Mouse (Mus musculus) neural tube, embryonic 13.5 days (tissue): ENCODE measurements at regions not wholly inside any gene's neighbourhood (a gene's known extent, or its start where the extent isn't known, plus 50 kb on each side); places are given as distances from the start of the nearest gene placed in this dataset.

Experiments used
- ATAC-seq: fragments of 200-750 bp; cut with Nextera tagmentation; 2 replicates; pipeline ENCODE4 v1.8.0; 2017; ENCODE audit warnings: low read depth, mild to moderate bottlenecking, moderate TSS enrichment, moderate library complexity
- H3K27ac ChIP-seq: fragments of 300-500 bp; sonication (generic); replicated peaks from 2 replicates; pipeline ENCODE4 v1.5.1; 2015; ENCODE audit warnings: moderate library complexity, mild to moderate bottlenecking, inconsistent platforms
- H3K27me3 ChIP-seq: fragments of 300-500 bp; sonication (generic); 2 replicates; pipeline ENCODE4 v1.6.1; 2015; ENCODE audit warnings: mild to moderate bottlenecking, inconsistent platforms
- H3K36me3 ChIP-seq: fragments of 300-500 bp; sonication (generic); 2 replicates; pipeline ENCODE4 v1.6.1; 2015; ENCODE audit warnings: mild to moderate bottlenecking, inconsistent platforms
- H3K4me1 ChIP-seq: fragments of 300-500 bp; sonication (generic); replicated peaks from 2 replicates; pipeline ENCODE4 v1.6.1; 2015; ENCODE audit warnings: inconsistent platforms
- H3K4me2 ChIP-seq: fragments of 300-500 bp; sonication (generic); 2 replicates; pipeline ENCODE4 v1.6.1; 2015; ENCODE audit warnings: inconsistent platforms, mild to moderate bottlenecking, moderate library complexity
- H3K4me3 ChIP-seq: fragments of 300-500 bp; sonication (generic); 2 replicates; pipeline ENCODE4 v1.5.1; 2015; ENCODE audit warnings: mild to moderate bottlenecking, inconsistent platforms
- H3K9ac ChIP-seq: fragments of 300-500 bp; sonication (generic); 2 replicates; pipeline ENCODE4 v1.6.1; 2015; ENCODE audit warnings: moderate library complexity, mild to moderate bottlenecking, inconsistent platforms
- H3K9me3 ChIP-seq: fragments of 300-500 bp; sonication (generic); 2 replicates; pipeline ENCODE4 v1.6.1; 2016; ENCODE audit warnings: inconsistent platforms
- WGBS: fragments of 180-500 bp; shearing (Covaris S2); methylation state at CpG from one replicate; pipeline ENCODE4 v1.1.7; 2015; 5-methylcytosine and 5-hydroxymethylcytosine counted together

- Histone ChIP-seq H3K4me1 (peaks cover 17% of the 10 kb centered on the region), H3K9ac (no peak overlapping the region), H3K4me2 (no peak overlapping the region), H3K27ac (no peak overlapping the region), H3K4me3 (no peak overlapping the region), H3K9me3 (no peaks in the 10 kb centered on the region), H3K27me3 (no peaks in the 10 kb centered on the region), H3K36me3 (no peaks in the 10 kb centered on the region)
- ATAC-seq = no peak
- 71% methylated on average over 3 of the region's 3 CpGs for WGBS
These were observed 189.6 kb downstream of the Pdcd6ip start for GRCm38 (mm10) chr9:113518482-113518881.

DNA sequence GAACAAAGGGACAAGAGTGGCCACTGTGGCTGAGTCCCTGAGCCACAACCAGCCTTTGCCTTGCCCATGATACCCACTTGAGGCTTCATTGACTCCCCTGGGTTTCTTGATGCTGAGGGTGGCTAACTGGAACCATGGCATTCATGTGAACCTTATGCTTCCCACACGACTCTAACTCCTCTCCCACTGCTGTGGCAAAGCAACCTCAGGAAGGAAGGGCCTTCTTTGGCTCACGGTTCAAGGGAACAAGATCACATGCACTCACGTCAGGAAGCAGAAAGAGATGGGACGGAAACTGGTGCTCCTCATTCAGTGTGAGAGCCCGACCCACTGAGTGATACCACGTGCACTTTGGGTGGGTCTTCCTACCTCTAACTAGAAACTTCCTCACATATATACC, 190.3 kb downstream of the Pdcd6ip start:
- Histone ChIP-seq H3K36me3 (no peaks in the 10 kb centered on the region), H3K27ac (no peak overlapping the region), H3K4me3 (no peak overlapping the region), H3K4me2 (no peak overlapping the region), H3K9ac (no peak overlapping the region), H3K4me1 (peaks cover 17% of the 10 kb centered on the region), H3K27me3 (no peaks in the 10 kb centered on the region), H3K9me3 (no peaks in the 10 kb centered on the region)
- 93% methylated on average over 6 of the region's 6 CpGs for WGBS
- ATAC-seq = no peak

DNA sequence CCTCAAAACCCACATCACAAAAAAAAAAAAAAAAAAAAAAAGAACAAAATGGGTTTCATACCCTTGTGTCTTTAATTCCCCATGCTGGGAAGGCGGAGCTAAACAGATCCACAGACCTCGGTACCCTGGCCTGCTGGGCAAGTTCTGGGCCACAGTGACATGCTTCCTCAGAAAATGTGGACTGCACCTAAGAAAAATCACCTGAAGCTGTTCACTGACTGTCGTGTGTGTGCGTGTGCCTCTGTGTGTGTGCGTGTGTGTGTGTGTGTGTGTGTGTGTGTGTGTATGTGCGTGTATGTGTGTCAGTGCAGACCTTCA, 192.4 kb downstream of the Pdcd6ip start:
- Histone ChIP-seq H3K27me3 (no peaks in the 10 kb centered on the region), H3K36me3 (no peaks in the 10 kb centered on the region), H3K4me2 (no peak overlapping the region), H3K27ac (no peak overlapping the region), H3K4me1 (peaks cover 8% of the 10 kb centered on the region), H3K9ac (no peak overlapping the region), H3K4me3 (no peak overlapping the region), H3K9me3 (no peaks in the 10 kb centered on the region)
- ATAC-seq = no peak
- 85% methylated on average over 6 of the region's 6 CpGs for WGBS

DNA sequence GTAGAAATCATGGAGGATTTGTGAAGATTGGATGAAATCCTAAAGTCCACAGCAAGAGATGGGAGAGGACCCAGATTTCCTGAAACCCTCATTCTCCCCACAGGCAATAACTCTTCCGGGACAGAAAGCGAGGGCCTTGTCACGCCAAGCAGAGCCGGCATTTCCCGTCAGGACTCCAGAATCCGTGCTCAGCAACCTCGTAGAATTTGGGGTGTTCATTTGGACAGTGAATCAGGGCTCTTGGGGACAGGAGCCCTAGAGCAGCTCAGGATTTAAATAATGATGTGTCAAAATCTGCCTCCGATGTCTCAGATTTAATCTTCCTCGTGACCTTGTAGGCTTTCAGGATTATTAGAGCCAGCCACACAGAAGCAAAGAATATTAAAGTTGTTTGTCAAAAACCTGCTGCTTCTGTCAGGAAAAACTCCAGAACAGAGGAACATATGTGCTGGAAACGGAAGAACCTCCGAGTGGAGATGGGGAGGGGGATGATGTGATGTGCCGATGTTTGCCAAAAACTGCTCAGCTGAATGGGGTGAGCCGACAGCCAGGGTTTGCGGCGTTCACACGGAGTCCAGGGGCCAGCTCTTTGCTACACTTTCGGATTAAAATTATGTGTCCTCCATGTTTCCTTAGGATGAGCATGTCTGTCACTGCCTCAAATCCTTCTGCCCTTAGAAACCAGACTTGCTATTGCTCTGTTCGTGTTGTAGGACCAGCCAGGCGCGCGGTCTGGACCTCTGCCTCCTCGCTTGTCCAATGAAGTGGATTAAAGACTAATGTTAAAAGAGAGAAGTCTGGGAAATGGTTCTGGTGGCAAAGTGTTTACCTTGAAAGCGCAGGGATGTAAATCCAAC, 193.0 kb downstream of the Pdcd6ip start:
- Histone ChIP-seq H3K4me1 (peaks cover 7% of the 10 kb centered on the region), H3K9me3 (no peaks in the 10 kb centered on the region), H3K4me2 (no peak overlapping the region), H3K4me3 (no peak overlapping the region), H3K27me3 (no peaks in the 10 kb centered on the region), H3K27ac (no peak overlapping the region), H3K9ac (no peak overlapping the region), H3K36me3 (no peaks in the 10 kb centered on the region)
- 75% methylated on average over 23 of the region's 23 CpGs for WGBS
- ATAC-seq = no peak

- H3K4me2 ChIP-seq = no peak overlapping the region
- no peaks in the 10 kb centered on the region for H3K27me3 ChIP-seq
- no peak overlapping the region for H3K4me3 ChIP-seq
- H3K27ac ChIP-seq = no peak overlapping the region
- ATAC-seq = no peak
- 91% methylated on average over 5 of the region's 5 CpGs for WGBS
- H3K4me1 ChIP-seq = peaks cover 36% of the 10 kb centered on the region
- H3K36me3 ChIP-seq = no peaks in the 10 kb centered on the region
- no peak overlapping the region for H3K9ac ChIP-seq
- H3K9me3 ChIP-seq = no peaks in the 10 kb centered on the region
These were observed 196.8 kb downstream of the Pdcd6ip start for GRCm38 (mm10) chr9:113511302-113511701.

- 64% methylated on average over 7 of the region's 7 CpGs for WGBS
These were observed 198.7 kb downstream of the Pdcd6ip start for GRCm38 (mm10) chr9:113509368-113509767.

DNA sequence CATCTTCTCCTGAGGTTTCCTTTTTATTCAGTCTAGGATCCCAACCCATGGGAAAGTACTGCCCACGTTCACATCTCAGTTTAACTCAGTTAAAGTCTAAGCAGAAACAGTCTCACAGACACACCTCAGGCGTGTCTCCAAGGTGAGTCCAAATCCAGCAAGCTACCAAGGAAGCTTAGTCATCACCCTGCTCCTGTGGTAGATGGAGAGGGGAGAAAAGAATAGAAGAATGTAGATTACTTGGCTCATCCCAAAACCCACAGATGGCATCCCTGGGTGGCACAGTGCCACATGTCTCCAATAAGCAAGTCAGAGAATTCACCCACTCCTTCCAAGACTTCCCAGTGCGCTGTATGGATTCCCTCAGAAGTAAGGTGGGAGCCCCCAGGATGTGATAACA, 199.2 kb downstream of the Pdcd6ip start:
- no peak overlapping the region for H3K9ac ChIP-seq
- H3K9me3 ChIP-seq = no peaks in the 10 kb centered on the region
- no peak overlapping the region for H3K4me3 ChIP-seq
- no peak overlapping the region for H3K4me2 ChIP-seq
- ATAC-seq = no peak
- peaks cover 36% of the 10 kb centered on the region for H3K4me1 ChIP-seq
- H3K36me3 ChIP-seq = no peaks in the 10 kb centered on the region
- 85% methylated on average over 3 of the region's 3 CpGs for WGBS
- H3K27me3 ChIP-seq = no peaks in the 10 kb centered on the region
- H3K27ac ChIP-seq = peak overlapping the region; percentile 69

More at GRCm38 (mm10) chr9:113509368-113509767, 198.7 kb downstream of the Pdcd6ip start:
- Histone ChIP-seq H3K27me3 (no peaks in the 10 kb centered on the region), H3K4me1 (peaks cover 36% of the 10 kb centered on the region), H3K9ac (no peak overlapping the region), H3K4me3 (no peak overlapping the region), H3K36me3 (no peaks in the 10 kb centered on the region), H3K4me2 (no peak overlapping the region), H3K9me3 (no peaks in the 10 kb centered on the region), H3K27ac (peak overlapping the region; percentile 69; the same call in 1 of the 2 replicates)
- ATAC-seq = no peak

DNA sequence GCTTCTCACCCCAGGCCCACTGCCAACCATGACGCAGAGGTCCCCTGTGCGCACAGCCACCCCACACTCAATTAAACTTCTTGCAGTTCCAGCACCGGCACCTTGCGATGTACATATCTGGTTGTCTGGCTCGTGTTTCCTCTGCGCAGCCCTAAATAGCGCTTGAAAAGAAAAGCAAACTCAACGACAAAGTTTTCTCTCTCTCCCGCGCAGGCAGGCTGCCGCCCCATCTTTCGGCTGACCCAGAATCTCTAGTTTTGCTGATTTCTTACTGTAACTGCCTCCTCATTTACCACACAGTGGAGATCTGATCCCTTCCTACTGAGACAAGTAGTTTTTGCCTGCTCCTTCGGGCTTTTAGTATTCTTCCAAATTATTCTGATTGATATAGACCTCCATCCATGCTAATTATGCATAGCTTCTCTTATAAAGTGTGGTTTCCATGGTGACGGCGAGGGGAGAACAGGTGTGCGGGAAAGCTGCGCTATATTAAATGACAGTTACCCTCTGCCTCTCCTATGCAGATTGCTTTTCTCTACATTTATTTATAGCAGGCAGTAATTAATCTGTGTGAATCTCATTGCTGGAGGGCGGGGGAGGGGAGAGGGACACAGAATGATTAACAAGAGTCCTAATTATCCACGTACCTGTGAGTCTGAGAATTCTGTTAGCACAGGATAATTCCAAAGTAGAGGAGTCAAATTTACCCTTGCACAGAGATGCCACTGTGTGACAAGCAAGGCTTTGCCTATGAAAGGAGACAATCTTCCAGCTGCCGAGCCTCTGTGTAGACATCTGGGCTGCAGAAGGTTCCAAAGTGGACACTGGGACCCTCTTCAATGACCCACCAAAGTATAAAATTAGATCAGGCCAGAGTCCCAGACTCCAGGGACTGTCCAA, 200.2 kb downstream of the Pdcd6ip start:
- Histone ChIP-seq H3K36me3 (no peaks in the 10 kb centered on the region), H3K27me3 (no peaks in the 10 kb centered on the region), H3K4me1 (peaks cover 36% of the 10 kb centered on the region), H3K9me3 (no peaks in the 10 kb centered on the region), H3K4me2 (peak overlapping the region; percentile 16; the same call in 1 of the 2 replicates), H3K9ac (0 out of 2 replicates have a peak overlapping the region, but pooled peaks have one; percentile 0), H3K27ac (peak overlapping the region; percentile 69), H3K4me3 (no peak overlapping the region)
- 56% methylated on average over 20 of the region's 20 CpGs for WGBS
- peak; percentile 81 for ATAC-seq

- WGBS = 78% methylated on average over 5 of the region's 5 CpGs
- Histone ChIP-seq H3K4me1 (no peaks in the 10 kb centered on the region), H3K4me3 (no peak overlapping the region), H3K9ac (no peak overlapping the region), H3K27ac (no peak overlapping the region), H3K4me2 (no peak overlapping the region), H3K36me3 (no peaks in the 10 kb centered on the region), H3K27me3 (no peaks in the 10 kb centered on the region), H3K9me3 (no peaks in the 10 kb centered on the region)
- ATAC-seq = no peak
These were observed 208.8 kb downstream of the Pdcd6ip start for GRCm38 (mm10) chr9:113499246-113499645.

GRCm38 (mm10) chr9:113496176-113496732, 211.8 kb downstream of the Pdcd6ip start:
- H3K4me1 ChIP-seq = no peaks in the 10 kb centered on the region
- 51% methylated on average over 7 of the region's 7 CpGs for WGBS
- H3K9ac ChIP-seq = no peak overlapping the region
- no peak for ATAC-seq
- H3K36me3 ChIP-seq = no peaks in the 10 kb centered on the region
- H3K27ac ChIP-seq = no peak overlapping the region
- no peak overlapping the region for H3K4me2 ChIP-seq
- no peak overlapping the region for H3K4me3 ChIP-seq
- no peaks in the 10 kb centered on the region for H3K9me3 ChIP-seq
- no peaks in the 10 kb centered on the region for H3K27me3 ChIP-seq

DNA sequence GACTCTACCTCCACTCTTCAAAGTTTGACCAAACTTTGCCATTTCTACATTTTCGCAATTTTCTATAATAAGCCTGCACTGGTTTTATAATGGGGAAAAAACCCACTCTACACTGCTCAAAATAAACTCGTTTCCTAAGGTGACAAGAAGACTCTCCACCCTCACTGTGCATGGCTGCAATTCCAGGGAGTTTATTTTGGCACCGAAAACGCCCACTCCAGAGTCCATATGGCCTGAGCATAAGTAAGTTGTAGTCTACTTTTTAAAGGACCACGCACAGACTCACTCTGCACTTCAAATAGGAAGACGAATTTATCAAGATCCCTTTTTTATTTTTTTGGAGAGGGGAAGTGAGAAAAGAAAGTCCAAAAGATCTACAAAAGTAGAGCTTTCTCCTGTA, 219.4 kb downstream of the Pdcd6ip start:
- no peak overlapping the region for H3K27ac ChIP-seq
- H3K9me3 ChIP-seq = no peaks in the 10 kb centered on the region
- H3K27me3 ChIP-seq = no peaks in the 10 kb centered on the region
- 80% methylated on average over 6 of the region's 6 CpGs for WGBS
- no peaks in the 10 kb centered on the region for H3K36me3 ChIP-seq
- no peak for ATAC-seq
- H3K9ac ChIP-seq = no peak overlapping the region
- H3K4me3 ChIP-seq = no peak overlapping the region
- H3K4me1 ChIP-seq = peaks cover 12% of the 10 kb centered on the region
- no peak overlapping the region for H3K4me2 ChIP-seq

GRCm38 (mm10) chr9:113486494-113487081, 221.5 kb downstream of the Pdcd6ip start:
- Histone ChIP-seq H3K36me3 (no peaks in the 10 kb centered on the region), H3K4me2 (no peak overlapping the region), H3K27me3 (no peaks in the 10 kb centered on the region), H3K9me3 (no peaks in the 10 kb centered on the region), H3K4me3 (no peak overlapping the region), H3K9ac (no peak overlapping the region), H3K27ac (no peak overlapping the region), H3K4me1 (peaks cover 12% of the 10 kb centered on the region)
- ATAC-seq = peak; percentile 78
- WGBS = 33% methylated on average over 6 of the region's 6 CpGs
